Comparison of ENCODE assay signal across 14 mouse cellular contexts in the genomic region with DNA sequence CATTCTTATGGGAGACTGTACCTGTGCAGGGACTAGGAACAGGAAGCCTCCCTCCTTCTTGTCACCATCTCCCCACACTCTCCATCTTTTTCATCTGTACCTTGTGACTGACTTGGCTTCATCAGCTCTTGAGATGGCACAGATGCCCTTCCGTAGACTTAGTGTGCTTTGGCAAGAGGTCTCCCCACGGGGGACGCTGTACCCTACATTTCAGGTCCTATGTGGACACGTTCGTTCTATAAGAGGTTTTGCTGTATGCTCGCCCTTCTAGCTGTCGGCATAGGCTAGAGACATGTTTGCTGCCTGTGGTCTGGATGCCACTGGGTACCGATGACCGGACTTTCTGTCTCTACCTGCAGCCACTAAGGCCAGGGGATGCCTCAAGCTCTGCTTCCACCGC. TPM values are rescaled to one million over a fixed set of nuclear protein-coding genes. Genes with fewer than 3 reads are reported as not detected.
"Had no signal": no experiment of that assay in that cellular context is flagged by ENCODE, and none has a peak within 500 bp of the region (broad histone marks: within the 10 kb centered on the region; RNA-seq: fewer than 3 reads in every experiment).

No protein-coding gene starts in this region.

- H3K27me3 ChIP-seq: midbrain, embryonic 15.5 days; stomach, embryonic 15.5 days had no signal

- H3K9me3 ChIP-seq: limb, embryonic 12.5 days; liver, embryonic 13.5 days; midbrain, embryonic 15.5 days; neural tube, embryonic 13.5 days; stomach, embryonic 15.5 days had no signal

- H3K27ac ChIP-seq: layer of hippocampus, adult 2 months; limb, embryonic 12.5 days; liver, embryonic 13.5 days; midbrain, embryonic 15.5 days; neural tube, embryonic 13.5 days; stomach, embryonic 15.5 days had no signal

- H3K9ac ChIP-seq: limb, embryonic 12.5 days; liver, embryonic 13.5 days; liver, postnatal 0 days; midbrain, embryonic 15.5 days; neural tube, embryonic 13.5 days; stomach, embryonic 15.5 days had no signal

- ATAC-seq: midbrain, embryonic 15.5 days had no signal

- DNase-seq: kidney, postnatal 4 days; right cerebral cortex, postnatal 14 days; thymus, adult 2 months; thymus, postnatal 25 days had no signal

- H3K4me3 ChIP-seq: limb, embryonic 12.5 days; liver, embryonic 13.5 days; midbrain, embryonic 15.5 days; neural tube, embryonic 13.5 days; stomach, embryonic 15.5 days had no signal

- H3K4me2 ChIP-seq: limb, embryonic 12.5 days; midbrain, embryonic 11.5 days; midbrain, embryonic 15.5 days; neural tube, embryonic 13.5 days; stomach, embryonic 15.5 days had no signal

- H3K36me3 ChIP-seq: limb, embryonic 12.5 days; liver, embryonic 13.5 days; midbrain, embryonic 15.5 days; neural tube, embryonic 13.5 days; stomach, embryonic 15.5 days had no signal

RNA-seq across cellular contexts. Expression of a gene that starts 6.8 kb away (rescaled TPM):
- total RNA-seq: megakaryocyte progenitor cell, adult 5-6 weeks; monocyte, adult 5-6 weeks had no signal

RNA-seq across cellular contexts. Expression of a gene that starts 28.3 kb away (rescaled TPM):
- total RNA-seq: megakaryocyte progenitor cell, adult 5-6 weeks; monocyte, adult 5-6 weeks had no signal
- polyA plus RNA-seq: limb, embryonic 12.5 days; liver, embryonic 13.5 days; liver, postnatal 0 days had no signal

RNA-seq across cellular contexts. Expression of a gene that starts 52.3 kb away (rescaled TPM):
- polyA plus RNA-seq: neural tube, embryonic 13.5 days had no signal
